Mouse (Mus musculus) thymus, postnatal 10 days (tissue): Measurements from ENCODE around the gene Mapk1ip1.

Experiments used
- DNase-seq, 2 experiments: peaks; one replicate each; pipeline ENCODE4 v3.0.0; 2021; ENCODE audit warnings: low spot score in 2 of 2

Mapk1ip1 gene

GRCm38 (mm10) chr7:138845544-138846391, at the start of gene Mapk1ip1, which contains the start of gene Ppp2r2d:
Gene Mapk1ip1 (minus strand): TSS chr7:138846273.
Gene Ppp2r2d (plus strand): TSS chr7:138846079.
- DNase-seq: peak; percentile 88 to 93

DNA sequence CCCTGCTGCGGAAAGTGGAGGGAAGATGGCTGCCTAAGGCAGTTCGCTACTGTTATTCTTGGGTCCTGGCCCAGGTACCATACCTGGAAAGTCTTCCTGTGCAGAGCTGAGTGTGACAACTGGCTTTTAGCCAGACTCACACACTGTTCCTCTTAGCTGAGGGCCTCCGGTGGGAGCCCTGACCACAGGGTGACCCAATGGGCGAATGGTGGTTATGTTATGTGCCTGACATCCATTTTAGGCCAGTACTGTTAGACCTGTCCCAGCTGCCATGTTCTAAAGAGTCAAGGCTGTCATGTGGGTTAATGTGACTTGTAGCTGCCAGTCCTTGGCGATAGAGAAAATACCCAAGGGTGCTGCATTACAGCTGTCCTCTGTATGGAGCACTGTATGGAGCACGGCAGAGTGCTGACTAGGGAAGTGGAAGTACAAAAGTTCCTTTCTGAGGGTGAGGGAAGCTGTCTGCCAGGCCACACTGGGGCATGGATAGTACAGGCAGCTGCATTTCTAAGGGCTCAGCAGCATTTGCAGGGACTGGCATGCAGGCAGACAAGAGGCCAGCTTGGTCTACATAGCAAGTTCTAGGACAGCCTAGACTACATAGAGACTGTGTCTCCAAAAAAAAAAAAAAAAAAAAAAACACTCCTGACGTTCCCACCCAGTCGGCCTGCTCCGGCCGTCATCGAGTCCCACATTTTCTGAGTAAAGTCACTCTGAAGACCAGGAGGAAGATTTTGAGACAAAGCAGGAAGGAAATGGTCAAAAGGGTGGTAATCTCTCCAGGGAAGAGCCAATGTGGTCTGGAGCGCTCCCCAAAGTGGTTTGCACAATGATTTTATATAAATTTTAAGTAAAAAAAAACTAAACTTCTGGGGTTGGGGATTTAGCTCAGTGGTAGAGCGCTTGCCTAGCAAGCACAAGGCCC, 39.6 kb upstream of the Mapk1ip1 start:
- DNase-seq: no peak

DNA sequence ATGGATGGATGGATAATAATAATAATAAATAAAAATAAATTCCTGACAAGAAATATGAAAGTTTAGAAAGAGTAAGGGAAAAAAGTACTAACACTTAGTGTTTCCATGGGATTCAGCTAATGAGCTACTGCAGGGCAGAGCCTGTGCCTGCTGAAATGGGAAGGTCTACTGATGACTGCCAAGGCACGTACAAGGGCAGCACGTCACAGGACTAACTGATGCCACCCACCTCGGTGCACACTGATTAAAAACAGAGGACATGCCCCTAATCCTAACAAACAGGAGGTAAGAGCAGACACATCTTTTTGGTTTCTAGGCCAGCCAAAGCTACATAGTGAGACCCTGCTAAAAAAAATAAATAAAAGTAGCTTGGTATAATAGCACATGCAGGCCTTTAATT, 37.7 kb upstream of the Mapk1ip1 start:
- no peak for DNase-seq

DNA sequence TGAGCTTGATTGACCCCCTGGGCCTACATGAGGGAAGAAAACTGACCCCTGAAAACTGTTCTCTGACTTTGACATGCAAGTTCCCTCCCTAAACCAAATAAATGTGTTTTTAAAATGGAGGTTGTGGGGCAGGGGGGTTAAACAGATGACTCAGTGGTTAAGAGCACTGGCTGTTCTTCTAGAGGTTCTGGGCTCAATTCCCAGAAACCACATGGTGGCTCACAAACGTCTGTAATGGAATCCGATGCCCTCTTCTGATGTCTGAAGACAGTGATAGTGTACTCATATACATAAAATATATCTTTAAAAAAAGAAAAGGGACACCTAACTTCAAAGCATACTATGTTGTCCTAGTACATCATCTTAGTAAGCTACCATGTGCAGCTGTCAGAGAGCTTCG, 29.0 kb upstream of the Mapk1ip1 start:
- no peak for DNase-seq

DNA sequence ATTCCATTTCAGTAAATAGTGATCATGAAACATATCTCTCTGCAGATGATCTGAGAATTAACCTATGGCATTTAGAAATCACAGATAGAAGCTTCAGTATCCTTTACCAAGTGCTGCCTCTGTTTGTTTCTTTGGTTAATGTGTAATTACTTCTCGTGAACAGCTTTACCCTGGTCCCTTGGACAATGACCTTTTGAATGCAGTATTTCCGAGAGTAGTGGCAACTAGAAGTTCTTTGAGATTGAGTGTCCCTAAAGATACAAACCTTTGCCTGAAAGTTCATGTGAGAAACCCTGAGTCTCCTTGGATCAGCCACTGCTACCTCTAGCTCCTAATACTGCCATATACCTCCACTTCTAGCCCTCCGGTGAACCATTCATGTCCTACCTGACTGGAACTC, 26.9 kb upstream of the Mapk1ip1 start:
- DNase-seq: no peak

DNA sequence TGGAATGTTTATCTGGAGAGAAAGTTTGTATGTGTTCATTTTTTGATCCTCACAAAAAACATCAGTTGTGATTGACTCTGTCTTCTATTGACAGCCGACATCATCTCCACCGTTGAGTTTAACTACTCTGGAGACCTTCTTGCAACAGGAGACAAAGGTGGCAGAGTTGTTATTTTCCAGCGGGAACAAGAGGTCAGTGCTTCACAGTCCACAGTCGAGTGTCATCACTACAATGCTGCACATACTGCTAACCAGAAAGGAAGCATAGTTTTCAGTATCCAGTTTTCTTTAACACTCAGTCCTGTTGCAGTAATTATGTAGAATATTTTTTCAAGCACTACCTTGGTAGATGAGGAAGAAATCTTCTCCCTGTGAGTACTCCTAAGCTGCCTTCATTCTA, 22.2 kb upstream of the Mapk1ip1 start:
- DNase-seq: no peak

- DNase-seq: no peak
Observed at GRCm38 (mm10) chr7:138867286-138867685, 21.2 kb upstream of the Mapk1ip1 start.

GRCm38 (mm10) chr7:138864776-138865175, 18.7 kb upstream of the Mapk1ip1 start:
- no peak for DNase-seq

DNA sequence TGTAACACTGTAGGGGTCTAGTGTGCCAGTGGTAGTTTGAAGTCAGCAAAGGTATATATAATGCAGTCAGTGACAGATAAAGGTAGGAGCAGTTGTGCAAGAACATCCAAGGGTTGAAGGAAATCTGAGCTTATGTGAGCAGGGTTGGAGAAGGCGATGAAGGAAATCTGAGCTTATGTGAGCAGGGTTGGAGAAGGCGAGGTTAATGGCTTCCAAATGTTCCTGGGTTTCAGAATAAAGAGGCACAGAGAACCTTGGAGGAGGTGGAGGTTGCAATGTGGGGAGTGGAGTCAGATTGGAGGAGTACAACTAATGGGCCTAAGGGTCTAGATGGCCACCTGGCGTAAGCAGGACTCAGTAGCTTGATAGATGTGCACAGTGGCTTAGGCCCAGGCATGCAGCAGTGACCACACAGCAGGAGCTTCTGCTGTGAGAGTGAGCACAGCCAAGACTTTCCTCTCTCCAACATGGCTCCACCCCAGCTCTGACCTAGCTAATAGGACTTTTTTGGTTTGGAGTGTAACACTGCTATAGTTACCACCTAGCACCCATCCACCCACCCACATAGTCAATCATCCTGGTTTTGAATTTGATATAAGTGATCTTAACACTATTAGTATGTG, 18.0 kb upstream of the Mapk1ip1 start:
- DNase-seq: no peak

- DNase-seq: no peak
Observed at GRCm38 (mm10) chr7:138856670-138857069, 10.6 kb upstream of the Mapk1ip1 start.

- DNase-seq: no peak
Observed at GRCm38 (mm10) chr7:138854201-138854600, 8.1 kb upstream of the Mapk1ip1 start.

DNA sequence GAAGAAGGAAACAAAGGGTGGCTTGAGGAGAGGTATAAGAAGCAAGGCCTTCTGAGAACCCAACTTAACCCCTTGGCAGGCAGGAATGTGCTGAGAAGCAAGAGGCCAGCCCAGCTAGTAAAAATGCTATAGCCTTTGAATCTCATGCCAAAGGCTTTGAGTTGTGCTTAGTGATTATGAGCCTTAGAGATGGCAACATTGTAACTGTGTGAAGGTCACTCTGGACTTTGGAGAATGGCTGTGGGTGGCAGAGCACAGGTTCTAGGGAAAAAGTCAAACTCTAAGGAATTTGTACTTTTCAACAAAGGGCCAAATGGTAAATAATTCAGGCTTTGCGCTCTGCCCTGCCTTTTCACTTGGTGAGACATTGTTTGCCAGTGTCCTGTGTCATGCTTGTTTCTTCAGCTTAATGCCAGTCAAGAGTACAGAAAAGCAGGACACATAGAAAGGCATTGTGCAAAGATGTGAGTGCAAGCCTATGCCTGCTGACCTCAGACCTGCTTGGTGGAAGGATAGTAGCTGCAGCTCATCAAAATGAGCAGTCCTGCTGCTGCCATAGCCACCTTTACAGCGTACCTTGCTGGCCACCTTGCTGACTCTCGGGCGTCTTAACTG, 7.5 kb upstream of the Mapk1ip1 start:
- no peak for DNase-seq

- no peak for DNase-seq
Observed at GRCm38 (mm10) chr7:138850083-138850482, 4.0 kb upstream of the Mapk1ip1 start.

DNA sequence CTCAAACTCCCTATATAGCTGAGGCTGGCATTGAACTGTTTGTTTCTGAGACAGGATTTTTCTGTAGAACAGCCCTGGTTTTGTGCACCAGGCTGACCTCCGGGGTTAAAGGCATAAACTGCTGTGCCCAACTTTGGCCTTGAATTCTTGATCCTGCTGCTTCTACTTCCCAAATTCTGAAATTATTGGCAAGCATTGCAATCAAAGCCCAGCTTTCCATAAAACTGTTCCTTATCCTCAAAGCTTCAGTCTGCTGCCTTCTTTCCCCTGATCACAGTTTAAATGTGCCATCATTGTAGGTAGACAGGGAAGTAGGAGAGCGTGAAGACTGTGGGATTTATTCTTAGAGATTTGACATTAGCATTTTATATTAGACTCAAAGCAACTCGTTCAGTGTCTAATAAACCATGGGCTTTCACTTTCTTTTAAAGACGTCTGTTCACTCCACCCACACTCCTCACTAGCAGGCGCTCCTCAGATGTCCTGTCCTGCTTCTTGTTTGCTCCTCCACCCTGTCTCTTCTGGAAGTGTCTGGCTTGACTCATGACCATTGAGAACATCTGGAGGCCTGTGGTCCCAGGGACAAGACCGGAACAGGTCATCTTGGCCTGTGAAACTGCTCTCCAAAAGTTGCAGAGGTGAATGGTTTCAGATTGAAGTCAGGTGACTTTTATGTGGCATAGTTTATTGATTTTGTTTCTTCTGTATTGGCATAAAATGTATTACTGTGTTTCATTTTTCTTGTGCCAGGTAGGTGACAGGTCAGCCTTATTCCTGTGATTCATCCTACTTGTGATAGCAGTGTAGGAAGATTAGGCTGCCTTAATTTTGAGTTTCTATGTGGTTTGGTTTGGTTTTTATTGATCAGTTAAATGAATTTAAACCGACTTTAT, 2.2 kb upstream of the Mapk1ip1 start:
- DNase-seq: no peak

DNA sequence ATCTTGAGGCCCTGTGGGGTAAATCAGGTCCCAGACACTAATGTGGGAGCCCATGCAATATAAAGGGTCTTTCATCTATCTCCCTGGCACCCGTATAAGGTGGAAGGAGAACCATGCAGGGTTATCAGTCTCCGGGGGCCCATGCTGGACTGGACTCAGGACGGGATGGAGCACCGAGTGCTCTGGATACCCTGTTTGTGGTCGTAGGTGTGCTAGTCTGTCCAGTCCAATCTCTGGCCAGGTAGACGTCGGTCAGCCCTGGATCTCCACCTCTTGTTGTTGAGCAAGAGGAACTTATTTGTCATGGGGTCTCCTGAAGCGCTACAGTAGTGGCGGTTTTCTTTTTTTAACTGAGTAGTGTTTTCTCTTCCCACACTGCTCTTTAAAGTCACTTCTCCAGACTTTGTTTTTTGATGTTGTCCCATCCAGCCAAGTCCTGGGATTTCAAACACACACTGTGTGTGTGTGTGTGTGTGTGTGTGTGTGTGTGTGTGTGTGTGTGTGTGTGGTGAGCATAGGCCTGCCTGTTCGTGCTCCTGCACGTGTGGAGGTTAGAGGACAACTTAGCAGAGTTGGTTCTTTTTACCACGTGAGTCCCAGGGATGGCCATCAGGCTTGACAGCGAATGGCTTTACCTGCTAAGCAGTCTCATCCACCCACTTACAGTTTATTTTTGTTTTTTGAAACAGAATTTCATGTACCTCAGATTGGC, 1.4 kb upstream of the Mapk1ip1 start:
- no peak for DNase-seq

DNA sequence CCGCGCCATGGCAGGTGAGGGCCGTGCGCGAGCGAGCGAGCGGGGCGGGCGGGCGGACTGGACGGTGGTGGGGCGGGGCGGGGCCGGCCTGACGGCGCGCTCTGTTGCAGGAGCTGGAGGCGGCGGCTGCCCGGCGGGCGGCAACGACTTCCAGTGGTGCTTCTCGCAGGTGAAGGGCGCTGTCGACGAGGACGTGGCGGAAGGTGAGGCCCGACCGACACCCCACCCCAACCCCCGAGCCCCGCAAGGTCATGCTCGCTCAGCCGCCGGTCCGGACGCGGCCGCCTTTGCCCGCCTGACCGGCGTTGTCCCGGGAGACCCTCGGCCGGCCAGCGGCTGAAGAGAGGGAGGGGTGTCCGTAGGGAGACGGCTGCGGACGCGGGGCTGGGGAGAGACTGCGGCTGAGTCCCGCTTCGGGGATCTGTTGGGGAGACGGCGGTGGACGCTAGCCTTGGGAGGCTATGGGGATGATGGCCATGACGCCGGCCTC, 474 bp upstream of the Mapk1ip1 start:
- peak; percentile 47 for DNase-seq

DNA sequence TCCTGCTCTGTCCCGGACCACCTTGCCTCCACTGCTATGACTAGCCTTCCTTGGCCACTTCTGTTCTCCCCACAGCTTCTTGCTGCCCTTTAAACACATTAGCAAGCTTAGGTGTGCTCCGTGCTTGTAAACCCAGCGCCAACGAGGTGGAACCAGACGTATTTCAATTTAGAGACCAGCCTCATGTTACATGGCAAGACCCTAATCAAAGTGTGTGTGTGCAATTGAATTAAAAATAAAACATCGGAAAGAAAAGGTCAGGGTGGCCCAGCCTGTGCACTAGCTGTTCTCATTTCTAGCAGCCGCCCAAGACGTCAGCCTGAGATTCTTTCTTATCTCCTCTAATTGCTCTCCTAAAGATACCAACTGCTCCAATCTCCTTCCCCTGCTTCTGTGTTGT, 962 bp downstream of the Mapk1ip1 start:
- DNase-seq: no peak

- no peak for DNase-seq
Observed at GRCm38 (mm10) chr7:138843421-138843820, 2.7 kb downstream of the Mapk1ip1 start.

DNA sequence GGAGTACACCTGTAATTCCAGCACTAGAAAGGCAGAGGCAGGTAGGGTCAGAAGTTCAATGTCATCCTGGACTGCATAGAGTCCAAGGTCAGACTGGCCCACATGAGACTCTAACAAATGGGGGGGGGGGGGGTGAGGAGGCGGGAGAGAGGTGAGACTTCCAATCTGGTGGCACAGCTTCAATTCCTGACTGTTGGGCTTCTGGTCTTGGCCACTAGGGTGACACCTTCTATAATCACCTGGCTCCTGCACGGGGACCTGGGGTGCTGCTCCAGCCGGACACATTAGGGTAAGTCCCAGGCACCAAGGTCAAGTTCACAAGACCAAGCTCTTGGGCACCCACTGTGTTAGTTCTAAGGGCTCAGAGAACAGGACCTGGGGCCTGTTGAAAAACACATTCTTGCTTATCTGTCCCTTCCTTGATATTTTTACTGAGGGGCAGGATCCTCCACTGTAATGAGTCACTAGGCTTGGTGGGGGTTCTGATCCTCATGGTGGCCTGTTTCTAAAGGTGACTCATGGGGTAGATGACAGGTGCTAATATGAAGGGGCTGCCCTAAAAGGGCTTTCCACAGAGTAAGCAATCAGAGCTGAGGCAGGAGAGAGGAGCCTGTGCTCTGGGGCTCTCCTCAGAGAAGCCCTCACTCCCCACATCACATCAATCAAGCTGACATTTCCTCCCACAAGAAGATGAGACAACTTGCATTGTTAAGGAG, 4.5 kb downstream of the Mapk1ip1 start:
- no peak for DNase-seq
